Mouse (Mus musculus) forebrain, embryonic 13.5 days (tissue): ENCODE measurements around the gene Thtpa. TPM values are rescaled to one million over a fixed set of nuclear protein-coding genes. Genes with fewer than 3 reads are reported as not detected.

Source experiments
- ATAC-seq: fragments of 200-750 bp; cut with Nextera tagmentation; 2 replicates; pipeline ENCODE4 v1.8.0; 2017
- H3K27ac ChIP-seq: fragments of 300-500 bp; sonication (generic); 2 replicates; pipeline ENCODE4 v1.5.1; 2015; ENCODE audit warnings: inconsistent platforms, mild to moderate bottlenecking, moderate library complexity
- H3K27me3 ChIP-seq: fragments of 300-500 bp; sonication (generic); 2 replicates; pipeline ENCODE4 v1.6.1; 2015; ENCODE audit warnings: mild to moderate bottlenecking, inconsistent platforms
- H3K36me3 ChIP-seq: fragments of 300-500 bp; sonication (generic); 2 replicates; pipeline ENCODE4 v1.6.1; 2015; ENCODE audit warnings: mild to moderate bottlenecking, inconsistent platforms; ENCODE audit not compliant: poor library complexity, severe bottlenecking
- H3K4me1 ChIP-seq: fragments of 300-500 bp; sonication (generic); 2 replicates; pipeline ENCODE4 v1.6.1; 2015; ENCODE audit warnings: inconsistent platforms
- H3K4me2 ChIP-seq: fragments of 300-500 bp; sonication (generic); 2 replicates; pipeline ENCODE4 v1.6.1; 2015; ENCODE audit warnings: inconsistent platforms, mild to moderate bottlenecking, moderate library complexity
- H3K4me3 ChIP-seq: fragments of 300-500 bp; sonication (generic); 2 replicates; pipeline ENCODE4 v1.5.1; 2015; ENCODE audit warnings: mild to moderate bottlenecking, inconsistent platforms
- H3K9ac ChIP-seq: fragments of 300-500 bp; sonication (generic); 2 replicates; pipeline ENCODE4 v1.6.1; 2015; ENCODE audit warnings: mild to moderate bottlenecking, inconsistent platforms
- H3K9me3 ChIP-seq: fragments of 300-500 bp; sonication (generic); replicated peaks from 2 replicates; pipeline ENCODE4 v1.6.1; 2016; ENCODE audit warnings: inconsistent platforms
- WGBS: fragments of 180-500 bp; shearing (Covaris S2); methylation state at CpG from one replicate; pipeline ENCODE4 v1.1.7; 2015; 5-methylcytosine and 5-hydroxymethylcytosine counted together
- polyA plus RNA-seq: library from polyadenylated mRNA; unstranded; fragments of >200 nt; fragmentation: Nextera tagmentation; extraction: Ambion mirVana; gene quantifications from 2 replicates; pipeline ENCODE4 v1.2.1, GENCODE M21; 2015

The Thtpa gene
- 39.0 and 42.0 TPM in 2 replicates for polyA plus RNA-seq

- WGBS = under 1% methylated on average over 30 of the region's 30 CpGs
- peak within 1 kb of the TSS; percentile 79 for H3K9ac ChIP-seq
- peak within 1 kb of the TSS; percentile 86 for H3K27ac ChIP-seq
- H3K4me1 ChIP-seq = peaks cover 48% of the 10 kb centered on the region
- H3K4me3 ChIP-seq = peak within 1 kb of the TSS; percentile 56
- peak within 1 kb of the TSS; percentile 82 for H3K4me2 ChIP-seq
- no peaks in the 10 kb centered on the region for H3K27me3 ChIP-seq
- peaks cover 22% of the 10 kb centered on the region for H3K36me3 ChIP-seq
- ATAC-seq = peak; percentile 54
- no peaks in the 10 kb centered on the region for H3K9me3 ChIP-seq
Measured at GRCm38 (mm10) chr14:55094704-55095231, at the start of gene Thtpa. Thtpa (plus strand) TSS chr14:55094784.

GRCm38 (mm10) chr14:55047971-55048531, 46.5 kb upstream of the Thtpa start:
- Histone ChIP-seq H3K27ac (no peak overlapping the region), H3K4me1 (peaks cover 15% of the 10 kb centered on the region), H3K9ac (no peak overlapping the region), H3K36me3 (no peaks in the 10 kb centered on the region), H3K4me3 (no peak overlapping the region), H3K27me3 (no peaks in the 10 kb centered on the region), H3K9me3 (no peaks in the 10 kb centered on the region), H3K4me2 (no peak overlapping the region)
- ATAC-seq = no peak
- WGBS = 94% methylated on average over 2 of the region's 2 CpGs

GRCm38 (mm10) chr14:55052496-55052895, 42.1 kb upstream of the Thtpa start:
- Histone ChIP-seq H3K4me2 (peak overlapping the region; percentile 61), H3K27ac (peak overlapping the region; percentile 98), H3K36me3 (peaks cover under 1% of the 10 kb centered on the region), H3K9me3 (no peaks in the 10 kb centered on the region), H3K4me3 (peak overlapping the region; percentile 0; the same call in 1 of the 2 replicates), H3K27me3 (no peaks in the 10 kb centered on the region), H3K4me1 (peaks cover 53% of the 10 kb centered on the region), H3K9ac (0 out of 2 replicates have a peak overlapping the region, but pooled peaks have one; percentile 43)
- peak; percentile 67 for ATAC-seq
- WGBS = 28% methylated on average over 9 of the region's 9 CpGs

GRCm38 (mm10) chr14:55053050-55053449, 41.5 kb upstream of the Thtpa start:
- H3K4me1 ChIP-seq = peaks cover 58% of the 10 kb centered on the region
- H3K36me3 ChIP-seq = peaks cover 6% of the 10 kb centered on the region
- 37% methylated on average over 4 of the region's 4 CpGs for WGBS
- H3K9me3 ChIP-seq = no peaks in the 10 kb centered on the region
- peak overlapping the region; percentile 98 for H3K27ac ChIP-seq
- no peaks in the 10 kb centered on the region for H3K27me3 ChIP-seq
- H3K4me2 ChIP-seq = peak overlapping the region; percentile 61
- H3K9ac ChIP-seq = no peak overlapping the region
- 0 out of 2 replicates have a peak, but pooled peaks have one; percentile 30 for ATAC-seq
- H3K4me3 ChIP-seq = no peak overlapping the region

- WGBS = 52% methylated on average over 17 of the region's 17 CpGs
- peaks cover 65% of the 10 kb centered on the region for H3K4me1 ChIP-seq
Measured at GRCm38 (mm10) chr14:55053708-55054190, 40.8 kb upstream of the Thtpa start.

GRCm38 (mm10) chr14:55054191-55054749, 40.3 kb upstream of the Thtpa start:
- Histone ChIP-seq H3K36me3 (peaks cover 9% of the 10 kb centered on the region), H3K4me1 (peaks cover 70% of the 10 kb centered on the region), H3K27me3 (no peaks in the 10 kb centered on the region), H3K9ac (peak overlapping the region; percentile 58), H3K4me2 (peak overlapping the region; percentile 61), H3K9me3 (no peaks in the 10 kb centered on the region), H3K4me3 (peak overlapping the region; percentile 35), H3K27ac (peak overlapping the region; percentile 98)
- peak; percentile 54 for ATAC-seq
- 49% methylated on average over 10 of the region's 10 CpGs for WGBS

More at GRCm38 (mm10) chr14:55053708-55054190, 40.8 kb upstream of the Thtpa start:
- Histone ChIP-seq H3K27me3 (no peaks in the 10 kb centered on the region), H3K4me2 (peak overlapping the region; percentile 61), H3K4me3 (peak overlapping the region; percentile 35), H3K27ac (peak overlapping the region; percentile 98), H3K36me3 (peaks cover 9% of the 10 kb centered on the region), H3K9me3 (no peaks in the 10 kb centered on the region), H3K9ac (peak overlapping the region; percentile 58)
- peak; percentile 79 for ATAC-seq

- H3K9me3 ChIP-seq = no peaks in the 10 kb centered on the region
- H3K9ac ChIP-seq = peak overlapping the region; percentile 58
- WGBS = 45% methylated on average over 11 of the region's 11 CpGs
- H3K27ac ChIP-seq = peak overlapping the region; percentile 98
- peaks cover 75% of the 10 kb centered on the region for H3K4me1 ChIP-seq
- peaks cover 17% of the 10 kb centered on the region for H3K36me3 ChIP-seq
- no peaks in the 10 kb centered on the region for H3K27me3 ChIP-seq
- peak overlapping the region; percentile 61 for H3K4me2 ChIP-seq
- peak overlapping the region; percentile 35 for H3K4me3 ChIP-seq
- peak; percentile 43 for ATAC-seq
Measured at GRCm38 (mm10) chr14:55055167-55055834, 39.3 kb upstream of the Thtpa start.

- Histone ChIP-seq H3K4me1 (peaks cover 95% of the 10 kb centered on the region), H3K27me3 (no peaks in the 10 kb centered on the region), H3K4me2 (peak overlapping the region; percentile 61), H3K9me3 (no peaks in the 10 kb centered on the region), H3K9ac (no peak overlapping the region), H3K4me3 (peak overlapping the region; percentile 35), H3K36me3 (peaks cover 49% of the 10 kb centered on the region), H3K27ac (no peak overlapping the region)
- ATAC-seq = no peak
- WGBS = 95% methylated on average over 1 of the region's 1 CpGs
Measured at GRCm38 (mm10) chr14:55059009-55059408, 35.6 kb upstream of the Thtpa start.

GRCm38 (mm10) chr14:55059931-55060330, 34.7 kb upstream of the Thtpa start:
- no peak for ATAC-seq
- Histone ChIP-seq H3K9ac (0 out of 2 replicates have a peak overlapping the region, but pooled peaks have one; percentile 18), H3K4me2 (peak overlapping the region; percentile 61), H3K27ac (peak overlapping the region; percentile 68), H3K9me3 (no peaks in the 10 kb centered on the region), H3K4me1 (peaks cover 87% of the 10 kb centered on the region), H3K4me3 (no peak overlapping the region), H3K27me3 (no peaks in the 10 kb centered on the region), H3K36me3 (peaks cover 58% of the 10 kb centered on the region)
- WGBS = 23% methylated on average over 5 of the region's 5 CpGs

GRCm38 (mm10) chr14:55061845-55062244, 32.7 kb upstream of the Thtpa start:
- 56% methylated on average over 7 of the region's 7 CpGs for WGBS
- no peak for ATAC-seq
- H3K27ac ChIP-seq = peak overlapping the region; percentile 70
- peaks cover 68% of the 10 kb centered on the region for H3K4me1 ChIP-seq
- H3K27me3 ChIP-seq = no peaks in the 10 kb centered on the region
- peak overlapping the region; percentile 36 for H3K4me2 ChIP-seq
- H3K9ac ChIP-seq = peak overlapping the region; percentile 5; the same call in 1 of the 2 replicates
- H3K4me3 ChIP-seq = no peak overlapping the region
- peaks cover 78% of the 10 kb centered on the region for H3K36me3 ChIP-seq
- H3K9me3 ChIP-seq = no peaks in the 10 kb centered on the region

- H3K4me2 ChIP-seq = peak overlapping the region; percentile 36
- H3K27me3 ChIP-seq = no peaks in the 10 kb centered on the region
- peak overlapping the region; percentile 2 for H3K4me3 ChIP-seq
- peak overlapping the region; percentile 70 for H3K27ac ChIP-seq
- 27% methylated on average over 17 of the region's 17 CpGs for WGBS
- peaks cover 60% of the 10 kb centered on the region for H3K4me1 ChIP-seq
- H3K9ac ChIP-seq = peak overlapping the region; percentile 5
- peaks cover 83% of the 10 kb centered on the region for H3K36me3 ChIP-seq
- H3K9me3 ChIP-seq = no peaks in the 10 kb centered on the region
- peak; percentile 73 for ATAC-seq
Measured at GRCm38 (mm10) chr14:55062626-55063025, 32.0 kb upstream of the Thtpa start.

GRCm38 (mm10) chr14:55063117-55063516, 31.5 kb upstream of the Thtpa start:
- 88% methylated on average over 5 of the region's 5 CpGs for WGBS
- Histone ChIP-seq H3K27me3 (no peaks in the 10 kb centered on the region), H3K9ac (peak overlapping the region; percentile 5), H3K4me3 (no peak overlapping the region), H3K4me1 (peaks cover 57% of the 10 kb centered on the region), H3K36me3 (peaks cover 83% of the 10 kb centered on the region), H3K27ac (peak overlapping the region; percentile 70), H3K9me3 (no peaks in the 10 kb centered on the region), H3K4me2 (peak overlapping the region; percentile 36)
- ATAC-seq = no peak
